Mouse (Mus musculus): ENCODE measurements around the gene Prlr. TPM values are rescaled to one million over a fixed set of nuclear protein-coding genes. Genes with fewer than 3 reads are reported as not detected.

The Prlr gene
- 0.32 and 0.33 TPM in 2 replicates for polyA plus RNA-seq (2016; fragmentation: Nextera tagmentation; extraction: Ambion mirVana)

- no peaks in the 10 kb centered on the region for H3K36me3 ChIP-seq
- H3K9me3 ChIP-seq: no peaks in the 10 kb centered on the region
- WGBS: 5% methylated on average over 9 of the region's 9 CpGs
- H3K4me1 ChIP-seq: no peaks in the 10 kb centered on the region; the same call in 1 of the 2 replicates
- peak within 1 kb of the TSS; percentile 39 for H3K4me3 ChIP-seq
- ATAC-seq (ENCODE audit: insufficient number of reproducible peaks, insufficient read depth, low FRiP score, low TSS enrichment): no peak
- H3K27ac ChIP-seq: no peak within 1 kb of the TSS
- 0 out of 2 replicates have a peak, but pooled peaks cover 8% of the 10 kb centered on the region for H3K27me3 ChIP-seq
- H3K9ac ChIP-seq: peak within 1 kb of the TSS; percentile 37
- H3K4me2 ChIP-seq (replicated peaks): peak within 1 kb of the TSS; percentile 79
These were observed at the start of gene Prlr for GRCm38 (mm10) chr15:10177083-10177482. Gene Prlr, plus strand, starts transcription at chr15:10177238.

- no peak for ATAC-seq (ENCODE audit: insufficient number of reproducible peaks, insufficient read depth, low FRiP score, low TSS enrichment)
- 88% methylated on average over 2 of the region's 2 CpGs for WGBS
These were observed 43.3 kb upstream of the Prlr start for GRCm38 (mm10) chr15:10133781-10134180.

GRCm38 (mm10) chr15:10134889-10135288 lies 42.1 kb upstream of the Prlr start:
- Histone ChIP-seq H3K4me3 (no peak overlapping the region), H3K27ac (no peak overlapping the region), H3K4me1 (no peaks in the 10 kb centered on the region), H3K27me3 (no peaks in the 10 kb centered on the region), H3K4me2 (replicated peaks) (no peak overlapping the region), H3K9me3 (no peaks in the 10 kb centered on the region), H3K9ac (no peak overlapping the region), H3K36me3 (no peaks in the 10 kb centered on the region)
- no peak for ATAC-seq (ENCODE audit: insufficient number of reproducible peaks, insufficient read depth, low FRiP score, low TSS enrichment)
- 83% methylated on average over 4 of the region's 4 CpGs for WGBS

More at GRCm38 (mm10) chr15:10133781-10134180, 43.3 kb upstream of the Prlr start:
- Histone ChIP-seq H3K36me3 (no peaks in the 10 kb centered on the region), H3K4me3 (no peak overlapping the region), H3K27me3 (no peaks in the 10 kb centered on the region), H3K9ac (no peak overlapping the region), H3K4me1 (no peaks in the 10 kb centered on the region), H3K9me3 (no peaks in the 10 kb centered on the region), H3K27ac (no peak overlapping the region), H3K4me2 (replicated peaks) (no peak overlapping the region)

GRCm38 (mm10) chr15:10144520-10144919 lies 32.5 kb upstream of the Prlr start:
- no peak for ATAC-seq (ENCODE audit: insufficient number of reproducible peaks, insufficient read depth, low FRiP score, low TSS enrichment)
- Histone ChIP-seq H3K27me3 (no peaks in the 10 kb centered on the region), H3K9ac (no peak overlapping the region), H3K9me3 (no peaks in the 10 kb centered on the region), H3K36me3 (no peaks in the 10 kb centered on the region), H3K4me3 (no peak overlapping the region), H3K27ac (no peak overlapping the region), H3K4me1 (no peaks in the 10 kb centered on the region), H3K4me2 (replicated peaks) (no peak overlapping the region)
- WGBS: 86% methylated on average over 5 of the region's 5 CpGs

GRCm38 (mm10) chr15:10148196-10148595 lies 28.8 kb upstream of the Prlr start:
- 88% methylated on average over 4 of the region's 4 CpGs for WGBS
- Histone ChIP-seq H3K9me3 (no peaks in the 10 kb centered on the region), H3K9ac (no peak overlapping the region), H3K4me2 (replicated peaks) (no peak overlapping the region), H3K27ac (no peak overlapping the region), H3K4me3 (no peak overlapping the region), H3K4me1 (no peaks in the 10 kb centered on the region), H3K27me3 (no peaks in the 10 kb centered on the region), H3K36me3 (no peaks in the 10 kb centered on the region)
- no peak for ATAC-seq (ENCODE audit: insufficient number of reproducible peaks, insufficient read depth, low FRiP score, low TSS enrichment)

GRCm38 (mm10) chr15:10160663-10161062 lies 16.4 kb upstream of the Prlr start:
- WGBS: 92% methylated on average over 2 of the region's 2 CpGs
- Histone ChIP-seq H3K36me3 (no peaks in the 10 kb centered on the region), H3K27ac (no peak overlapping the region), H3K4me3 (no peak overlapping the region), H3K9me3 (no peaks in the 10 kb centered on the region), H3K9ac (no peak overlapping the region), H3K4me2 (replicated peaks) (no peak overlapping the region), H3K27me3 (no peaks in the 10 kb centered on the region), H3K4me1 (no peaks in the 10 kb centered on the region)
- no peak for ATAC-seq (ENCODE audit: insufficient number of reproducible peaks, insufficient read depth, low FRiP score, low TSS enrichment)

- Histone ChIP-seq H3K4me3 (no peak overlapping the region), H3K27ac (no peak overlapping the region), H3K27me3 (0 out of 2 replicates have a peak, but pooled peaks cover 8% of the 10 kb centered on the region), H3K9me3 (no peaks in the 10 kb centered on the region), H3K9ac (no peak overlapping the region), H3K4me2 (replicated peaks) (no peak overlapping the region), H3K4me1 (no peaks in the 10 kb centered on the region; the same call in 1 of the 2 replicates), H3K36me3 (no peaks in the 10 kb centered on the region)
- 89% methylated on average over 6 of the region's 6 CpGs for WGBS
- ATAC-seq (ENCODE audit: insufficient number of reproducible peaks, insufficient read depth, low FRiP score, low TSS enrichment): no peak
These were observed 2.0 kb upstream of the Prlr start for GRCm38 (mm10) chr15:10175078-10175477.

GRCm38 (mm10) chr15:10175656-10176055 lies 1.4 kb upstream of the Prlr start:
- H3K27me3 ChIP-seq: 0 out of 2 replicates have a peak, but pooled peaks cover 8% of the 10 kb centered on the region
- H3K4me3 ChIP-seq: no peak overlapping the region
- no peak overlapping the region for H3K4me2 ChIP-seq (replicated peaks)
- H3K9me3 ChIP-seq: no peaks in the 10 kb centered on the region
- ATAC-seq (ENCODE audit: insufficient number of reproducible peaks, insufficient read depth, low FRiP score, low TSS enrichment): no peak
- no peaks in the 10 kb centered on the region; the same call in 1 of the 2 replicates for H3K4me1 ChIP-seq
- no peak overlapping the region for H3K9ac ChIP-seq
- no peaks in the 10 kb centered on the region for H3K36me3 ChIP-seq
- WGBS: 86% methylated on average over 7 of the region's 7 CpGs
- H3K27ac ChIP-seq: no peak overlapping the region

- H3K36me3 ChIP-seq: no peaks in the 10 kb centered on the region
- peak; percentile 28; the same call in 1 of the 2 replicates for ATAC-seq (ENCODE audit: insufficient number of reproducible peaks, insufficient read depth, low FRiP score, low TSS enrichment)
- H3K4me3 ChIP-seq: peak overlapping the region; percentile 39
- H3K9me3 ChIP-seq: no peaks in the 10 kb centered on the region
- H3K27me3 ChIP-seq: 0 out of 2 replicates have a peak, but pooled peaks cover 8% of the 10 kb centered on the region
- WGBS: 2% methylated on average over 30 of the region's 30 CpGs
- no peak overlapping the region for H3K27ac ChIP-seq
- peak overlapping the region; percentile 79 for H3K4me2 ChIP-seq (replicated peaks)
- H3K9ac ChIP-seq: peak overlapping the region; percentile 37
- no peaks in the 10 kb centered on the region; the same call in 1 of the 2 replicates for H3K4me1 ChIP-seq
These were observed 587 bp downstream of the Prlr start for GRCm38 (mm10) chr15:10177519-10178130.

GRCm38 (mm10) chr15:10178131-10178566 lies 1.1 kb downstream of the Prlr start:
- ATAC-seq (ENCODE audit: insufficient number of reproducible peaks, insufficient read depth, low FRiP score, low TSS enrichment): 0 out of 2 replicates have a peak, but pooled peaks have one; percentile 47
- H3K9ac ChIP-seq: 0 out of 2 replicates have a peak overlapping the region, but pooled peaks have one; percentile 1
- H3K27me3 ChIP-seq: 0 out of 2 replicates have a peak, but pooled peaks cover 8% of the 10 kb centered on the region
- no peaks in the 10 kb centered on the region; the same call in 1 of the 2 replicates for H3K4me1 ChIP-seq
- WGBS: 2% methylated on average over 10 of the region's 10 CpGs
- no peaks in the 10 kb centered on the region for H3K36me3 ChIP-seq
- H3K4me2 ChIP-seq (replicated peaks): peak overlapping the region; percentile 79
- H3K27ac ChIP-seq: no peak overlapping the region
- peak overlapping the region; percentile 39 for H3K4me3 ChIP-seq
- H3K9me3 ChIP-seq: no peaks in the 10 kb centered on the region

GRCm38 (mm10) chr15:10180694-10181093 lies 3.7 kb downstream of the Prlr start:
- no peak overlapping the region for H3K4me2 ChIP-seq (replicated peaks)
- H3K4me1 ChIP-seq: no peaks in the 10 kb centered on the region; the same call in 1 of the 2 replicates
- no peaks in the 10 kb centered on the region for H3K36me3 ChIP-seq
- no peak overlapping the region for H3K27ac ChIP-seq
- no peaks in the 10 kb centered on the region for H3K9me3 ChIP-seq
- no peak overlapping the region for H3K9ac ChIP-seq
- 90% methylated on average over 4 of the region's 4 CpGs for WGBS
- no peak overlapping the region for H3K4me3 ChIP-seq
- no peak for ATAC-seq (ENCODE audit: insufficient number of reproducible peaks, insufficient read depth, low FRiP score, low TSS enrichment)
- 0 out of 2 replicates have a peak, but pooled peaks cover 8% of the 10 kb centered on the region for H3K27me3 ChIP-seq

- Histone ChIP-seq H3K4me3 (no peak overlapping the region), H3K9me3 (no peaks in the 10 kb centered on the region), H3K4me2 (replicated peaks) (no peak overlapping the region), H3K27me3 (no peaks in the 10 kb centered on the region), H3K27ac (no peak overlapping the region), H3K36me3 (no peaks in the 10 kb centered on the region), H3K9ac (no peak overlapping the region), H3K4me1 (no peaks in the 10 kb centered on the region)
- WGBS: 78% methylated on average over 6 of the region's 6 CpGs
- no peak for ATAC-seq (ENCODE audit: insufficient number of reproducible peaks, insufficient read depth, low FRiP score, low TSS enrichment)
These were observed 15.1 kb downstream of the Prlr start for GRCm38 (mm10) chr15:10192101-10192630.

All from embryonic facial prominence, embryonic 12.5 days (tissue).